In genomic region chr9:64543125-64543524, GRCm38 (mm10) we compare ENCODE assay signal across 28 mouse cellular contexts.
DNase-seq lines count a peak whose midpoint lies in the region; ATAC-seq and TF ChIP-seq lines count a peak whose summit lies in the region.
"Had no signal": no experiment of that assay in that cellular context is flagged by ENCODE, and none has a peak within 500 bp of the region (broad histone marks: within the 10 kb centered on the region; RNA-seq: fewer than 3 reads in every experiment).

No protein-coding gene starts in this region.

- H3K4me2 ChIP-seq in hindbrain, embryonic 13.5 days, result no peak overlapping the region
- no peak overlapping the region for H3K4me2 ChIP-seq in hindbrain, embryonic 14.5 days (replicated peaks)
- H3K4me2 ChIP-seq in midbrain, embryonic 11.5 days, result no peak overlapping the region
- H3K4me2 ChIP-seq in forebrain, postnatal 0 days (ENCODE audit: low read depth), result no peak overlapping the region
- H3K4me2 ChIP-seq: heart, embryonic 13.5 days; liver, embryonic 15.5 days; neural tube, embryonic 15.5 days had no signal

- peaks cover 5% of the 10 kb centered on the region; the same call in 1 of the 2 replicates for H3K27me3 ChIP-seq in hindbrain, embryonic 13.5 days
- H3K27me3 ChIP-seq in hindbrain, embryonic 14.5 days (ENCODE audit: control insufficient read depth, insufficient read depth, low read length), result no peaks in the 10 kb centered on the region
- no peaks in the 10 kb centered on the region; the same call in 1 of the 2 replicates for H3K27me3 ChIP-seq in midbrain, embryonic 11.5 days (ENCODE audit: control insufficient read depth, insufficient read depth, low read length)
- no peaks in the 10 kb centered on the region for H3K27me3 ChIP-seq in midbrain, embryonic 10.5 days (ENCODE audit: low read depth, poor library complexity, severe bottlenecking)
- H3K27me3 ChIP-seq in forebrain, postnatal 0 days (ENCODE audit: insufficient read depth, low read length), result no peaks in the 10 kb centered on the region
- H3K27me3 ChIP-seq: liver, embryonic 15.5 days had no signal

- no peak overlapping the region for H3K9ac ChIP-seq in hindbrain, embryonic 13.5 days
- no peak overlapping the region for H3K9ac ChIP-seq in hindbrain, embryonic 14.5 days
- no peak overlapping the region for H3K9ac ChIP-seq in midbrain, embryonic 11.5 days (ENCODE audit: low read length)
- H3K9ac ChIP-seq in forebrain, postnatal 0 days, result no peak overlapping the region
- H3K9ac ChIP-seq: heart, embryonic 13.5 days; liver, embryonic 15.5 days; neural tube, embryonic 15.5 days had no signal

- WGBS in hindbrain, embryonic 13.5 days, result 30% methylated on average over 7 of the region's 7 CpGs
- 22% methylated on average over 7 of the region's 7 CpGs for WGBS in hindbrain, embryonic 14.5 days
- 54% methylated on average over 7 of the region's 7 CpGs for WGBS in midbrain, embryonic 11.5 days
- 60% methylated on average over 7 of the region's 7 CpGs for WGBS in midbrain, embryonic 10.5 days
- WGBS in forebrain, postnatal 0 days, result 21% methylated on average over 7 of the region's 7 CpGs

- H3K27ac ChIP-seq in hindbrain, embryonic 13.5 days, result peak overlapping the region; percentile 35
- H3K27ac ChIP-seq in hindbrain, embryonic 14.5 days, result no peak overlapping the region
- H3K27ac ChIP-seq in midbrain, embryonic 11.5 days (ENCODE audit: low read depth, low read length), result no peak overlapping the region
- H3K27ac ChIP-seq in midbrain, embryonic 10.5 days (replicated peaks), result no peak overlapping the region
- no peak overlapping the region for H3K27ac ChIP-seq in forebrain, postnatal 0 days (ENCODE audit: low read depth, low read length)
- H3K27ac ChIP-seq: gastrocnemius, adult 2 months; heart, adult 2 months; heart, embryonic 13.5 days; hindbrain, embryonic 10.5 days; liver, embryonic 15.5 days; neural tube, embryonic 15.5 days had no signal

- ATAC-seq in hindbrain, embryonic 13.5 days (ENCODE audit: low FRiP score), result no peak
- no peak for ATAC-seq in hindbrain, embryonic 14.5 days (ENCODE audit: low FRiP score)
- ATAC-seq in midbrain, embryonic 11.5 days (ENCODE audit: low FRiP score), result no peak
- peak; percentile 62 for ATAC-seq in forebrain, postnatal 0 days
- ATAC-seq: intestine, postnatal 0 days; lung, postnatal 0 days had no signal

- no peak overlapping the region for H3K4me3 ChIP-seq in hindbrain, embryonic 13.5 days
- H3K4me3 ChIP-seq in hindbrain, embryonic 14.5 days (replicated peaks; ENCODE audit: low read length), result no peak overlapping the region
- H3K4me3 ChIP-seq in midbrain, embryonic 11.5 days (ENCODE audit: low read depth, low read length), result no peak overlapping the region
- H3K4me3 ChIP-seq in midbrain, embryonic 10.5 days, result no peak overlapping the region
- no peak overlapping the region for H3K4me3 ChIP-seq in forebrain, postnatal 0 days (ENCODE audit: low read depth, low read length)
- H3K4me3 ChIP-seq: gastrocnemius, adult 2 months; heart, adult 2 months; heart, embryonic 13.5 days; hindbrain, embryonic 10.5 days; liver, embryonic 15.5 days; neural tube, embryonic 15.5 days had no signal

- H3K4me1 ChIP-seq in hindbrain, embryonic 13.5 days (replicated peaks), result peaks cover 21% of the 10 kb centered on the region
- H3K4me1 ChIP-seq in hindbrain, embryonic 14.5 days (replicated peaks; ENCODE audit: control insufficient read depth, insufficient read depth, low read length), result 0 out of 2 replicates have a peak, but pooled peaks cover 4% of the 10 kb centered on the region
- 0 out of 2 replicates have a peak, but pooled peaks cover 3% of the 10 kb centered on the region for H3K4me1 ChIP-seq in midbrain, embryonic 11.5 days (ENCODE audit: control insufficient read depth, insufficient read depth, low read length)
- H3K4me1 ChIP-seq in midbrain, embryonic 10.5 days, result peaks cover 29% of the 10 kb centered on the region
- no peaks in the 10 kb centered on the region for H3K4me1 ChIP-seq in forebrain, postnatal 0 days (ENCODE audit: insufficient read depth)

- no peaks in the 10 kb centered on the region for H3K9me3 ChIP-seq in hindbrain, embryonic 13.5 days
- no peaks in the 10 kb centered on the region for H3K9me3 ChIP-seq in hindbrain, embryonic 14.5 days (ENCODE audit: control insufficient read depth, low read length)
- no peaks in the 10 kb centered on the region for H3K9me3 ChIP-seq in midbrain, embryonic 11.5 days (ENCODE audit: control insufficient read depth, low read length)
- no peaks in the 10 kb centered on the region for H3K9me3 ChIP-seq in midbrain, embryonic 10.5 days (replicated peaks)
- H3K9me3 ChIP-seq in forebrain, postnatal 0 days (ENCODE audit: low read length), result no peaks in the 10 kb centered on the region
- H3K9me3 ChIP-seq: heart, embryonic 13.5 days; hindbrain, embryonic 10.5 days; liver, embryonic 15.5 days; neural tube, embryonic 15.5 days had no signal

- no peaks in the 10 kb centered on the region for H3K36me3 ChIP-seq in hindbrain, embryonic 13.5 days
- no peaks in the 10 kb centered on the region for H3K36me3 ChIP-seq in hindbrain, embryonic 14.5 days (replicated peaks; ENCODE audit: control insufficient read depth, insufficient read depth)
- H3K36me3 ChIP-seq in midbrain, embryonic 11.5 days (ENCODE audit: control insufficient read depth, insufficient read depth, low read length), result no peaks in the 10 kb centered on the region
- no peaks in the 10 kb centered on the region for H3K36me3 ChIP-seq in midbrain, embryonic 10.5 days
- H3K36me3 ChIP-seq in forebrain, postnatal 0 days (ENCODE audit: insufficient read depth), result no peaks in the 10 kb centered on the region
- H3K36me3 ChIP-seq: heart, embryonic 13.5 days; hindbrain, embryonic 10.5 days; liver, embryonic 15.5 days; neural tube, embryonic 15.5 days had no signal

- no peak; the same call in 1 of the 2 replicates for TF ChIP-seq CTCF in forebrain, postnatal 0 days (IDR thresholded peaks at IDR 0.05; ENCODE audit: low read depth)

- no peak for DNase-seq in hindbrain, embryonic 14.5 days (ENCODE audit: low spot score)
- DNase-seq in midbrain, embryonic 11.5 days (ENCODE audit: low spot score, missing footprints), result peak; percentile 64
- no peak for DNase-seq in midbrain, embryonic 10.5 days (ENCODE audit: low spot score)
- DNase-seq in forebrain, postnatal 0 days, result peak; percentile 18
- no peak for DNase-seq in cerebellum, adult 11 months
- DNase-seq: adrenal gland, postnatal 25 days; B cell, adult 2 months; cerebellum, adult 2 months; cerebellum, postnatal 14 days; gastrocnemius, adult 2 months; gastrocnemius, postnatal 36 days; heart, adult 2 months; heart, postnatal 14 days; kidney, adult 9 months; kidney, postnatal 10 days; layer of hippocampus, postnatal 36 days; left cerebral cortex, postnatal 4 days; lung, postnatal 4 days; retina, postnatal 1 day; right cerebral cortex, postnatal 14 days; thymus, postnatal 4 days had no signal

Comparison
In these comparisons a context has a peak if more than half of its experiments do, and no peak if none do; other contexts are left out.
1. DNase-seq: peak in midbrain, embryonic 11.5 days (single experiment) and forebrain, postnatal 0 days (single experiment); none in hindbrain, embryonic 14.5 days (single experiment), midbrain, embryonic 10.5 days (single experiment) and cerebellum, adult 11 months (single experiment).